Mouse (Mus musculus) embryonic facial prominence, embryonic 14.5 days (tissue): ENCODE data around the gene Cpvl. TPM values are rescaled to one million over a fixed set of nuclear protein-coding genes. Genes with fewer than 3 reads are reported as not detected.

ENCODE experiments used
- ATAC-seq: fragments of 200-750 bp; cut with Nextera tagmentation; 2 replicates; pipeline ENCODE4 v1.8.0; 2017; ENCODE audit warnings: low read depth, moderate number of reproducible peaks, moderate TSS enrichment
- DNase-seq: peaks from one replicate; pipeline ENCODE4 v3.0.0-alpha.2; 2015; ENCODE audit warnings: low spot score
- H3K27ac ChIP-seq: fragments of 300-500 bp; sonication (generic); replicated peaks from 2 replicates; pipeline ENCODE4 v1.5.1; 2014; ENCODE audit warnings: low read depth, mild to moderate bottlenecking, low read length, moderate library complexity
- H3K27me3 ChIP-seq: fragments of 300-500 bp; sonication (generic); replicated peaks from 2 replicates; pipeline ENCODE4 v1.6.1; 2014; ENCODE audit warnings: low read length; ENCODE audit not compliant: control insufficient read depth, insufficient read depth
- H3K36me3 ChIP-seq: fragments of 300-500 bp; sonication (generic); 2 replicates; pipeline ENCODE4 v1.6.1; 2014; ENCODE audit warnings: low read length, mixed read lengths; ENCODE audit not compliant: control insufficient read depth, insufficient read depth
- H3K4me1 ChIP-seq: fragments of 300-500 bp; sonication (generic); 2 replicates; pipeline ENCODE4 v1.6.1; 2014; ENCODE audit warnings: antibody characterized with exemption, low read length; ENCODE audit not compliant: control insufficient read depth, insufficient read depth
- H3K4me2 ChIP-seq: fragments of 300-500 bp; sonication (generic); 2 replicates; pipeline ENCODE4 v1.6.1; 2014; ENCODE audit warnings: low read depth, mild to moderate bottlenecking, low read length, moderate library complexity, mixed read lengths
- H3K4me3 ChIP-seq: fragments of 300-500 bp; sonication (generic); 2 replicates; pipeline ENCODE4 v1.5.1; 2014; ENCODE audit warnings: low read depth, mild to moderate bottlenecking, low read length
- H3K9ac ChIP-seq: fragments of 300-500 bp; sonication (generic); 2 replicates; pipeline ENCODE4 v1.6.1; 2014; ENCODE audit warnings: low read depth, mild to moderate bottlenecking, low read length, moderate library complexity, mixed read lengths
- H3K9me3 ChIP-seq: fragments of 300-500 bp; sonication (generic); 2 replicates; pipeline ENCODE4 v1.6.1; 2016; ENCODE audit warnings: low read length; ENCODE audit not compliant: control insufficient read depth
- WGBS: fragments of 180-500 bp; shearing (Covaris S2); extraction: QIAGEN DNeasy Blood & Tissue Kit; methylation state at CpG from one replicate; pipeline ENCODE4 v1.1.7; 2014; 5-methylcytosine and 5-hydroxymethylcytosine counted together
- polyA plus RNA-seq: library from polyadenylated mRNA; unstranded; fragments of >200 nt; fragmentation: Nextera tagmentation; extraction: Ambion mirVana; gene quantifications from 2 replicates; pipeline ENCODE4 v1.2.1, GENCODE M21; 2014

The Cpvl gene
- polyA plus RNA-seq, 1 experiment from 2014 or later, result not detected

DNA sequence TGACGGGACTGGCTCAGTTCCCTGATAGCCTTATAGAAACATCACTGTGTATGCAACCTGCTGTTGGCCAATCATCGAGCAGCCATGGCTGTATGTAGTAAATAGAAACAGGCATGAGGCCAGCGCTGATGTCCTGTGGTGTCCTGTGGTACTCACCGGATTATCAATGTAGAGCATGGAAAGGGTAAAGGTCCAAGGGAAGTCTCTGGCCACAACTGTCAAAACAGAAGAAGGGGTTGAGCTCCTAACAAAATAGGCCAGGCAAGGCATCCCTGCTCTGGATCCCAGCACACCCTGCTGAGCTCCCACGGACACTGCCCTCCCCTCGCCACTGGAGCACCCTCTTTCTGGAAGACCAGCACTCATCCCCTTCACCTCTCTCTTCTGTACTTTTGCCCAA, 25.1 kb downstream of the Cpvl start:
- no peak overlapping the region for H3K4me3 ChIP-seq
- no peaks in the 10 kb centered on the region for H3K36me3 ChIP-seq
- 87% methylated on average over 6 of the region's 6 CpGs for WGBS
- ATAC-seq (no peak), DNase-seq (no peak)
- H3K27ac ChIP-seq, result no peak overlapping the region
- H3K4me2 ChIP-seq, result no peak overlapping the region
- no peaks in the 10 kb centered on the region for H3K27me3 ChIP-seq
- no peaks in the 10 kb centered on the region for H3K9me3 ChIP-seq
- H3K4me1 ChIP-seq, result peaks cover 32% of the 10 kb centered on the region
- no peak overlapping the region for H3K9ac ChIP-seq

GRCm38 (mm10) chr6:53951421-53951820, 27.1 kb downstream of the Cpvl start:
- Histone ChIP-seq H3K9ac (no peak overlapping the region), H3K4me3 (no peak overlapping the region), H3K36me3 (no peaks in the 10 kb centered on the region), H3K4me1 (peaks cover 32% of the 10 kb centered on the region), H3K27ac (peak overlapping the region; percentile 73), H3K27me3 (no peaks in the 10 kb centered on the region), H3K4me2 (no peak overlapping the region), H3K9me3 (no peaks in the 10 kb centered on the region)
- 51% methylated on average over 4 of the region's 4 CpGs for WGBS
- DNase-seq (no peak), ATAC-seq (no peak)

- 16% methylated on average over 9 of the region's 9 CpGs for WGBS
- peaks cover 32% of the 10 kb centered on the region for H3K4me1 ChIP-seq
- ATAC-seq (no peak), DNase-seq (peak; percentile 76)
- H3K4me2 ChIP-seq, result no peak overlapping the region
- no peaks in the 10 kb centered on the region for H3K27me3 ChIP-seq
- H3K4me3 ChIP-seq, result no peak overlapping the region
- peak overlapping the region; percentile 73 for H3K27ac ChIP-seq
- H3K9ac ChIP-seq, result no peak overlapping the region
- no peaks in the 10 kb centered on the region for H3K36me3 ChIP-seq
- no peaks in the 10 kb centered on the region for H3K9me3 ChIP-seq
Measured at GRCm38 (mm10) chr6:53950876-53951275, 27.6 kb downstream of the Cpvl start.

- no peak overlapping the region for H3K9ac ChIP-seq
- 25% methylated on average over 4 of the region's 4 CpGs for WGBS
- no peaks in the 10 kb centered on the region for H3K9me3 ChIP-seq
- no peak overlapping the region for H3K4me3 ChIP-seq
- H3K4me2 ChIP-seq, result no peak overlapping the region
- DNase-seq (no peak), ATAC-seq (no peak)
- H3K27ac ChIP-seq, result no peak overlapping the region
- H3K4me1 ChIP-seq, result peaks cover 39% of the 10 kb centered on the region
- H3K27me3 ChIP-seq, result no peaks in the 10 kb centered on the region
- no peaks in the 10 kb centered on the region for H3K36me3 ChIP-seq
Measured at GRCm38 (mm10) chr6:53948388-53949035, 30.0 kb downstream of the Cpvl start.

GRCm38 (mm10) chr6:53944887-53945286, 33.6 kb downstream of the Cpvl start:
- WGBS, result 63% methylated on average over 5 of the region's 5 CpGs
- no peaks in the 10 kb centered on the region for H3K36me3 ChIP-seq
- H3K9me3 ChIP-seq, result no peaks in the 10 kb centered on the region
- DNase-seq (no peak), ATAC-seq (no peak)
- H3K9ac ChIP-seq, result no peak overlapping the region
- no peak overlapping the region for H3K4me2 ChIP-seq
- H3K27me3 ChIP-seq, result no peaks in the 10 kb centered on the region
- H3K4me3 ChIP-seq, result no peak overlapping the region
- H3K4me1 ChIP-seq, result peaks cover 43% of the 10 kb centered on the region
- H3K27ac ChIP-seq, result no peak overlapping the region

GRCm38 (mm10) chr6:53944417-53944816, 34.1 kb downstream of the Cpvl start:
- H3K36me3 ChIP-seq, result no peaks in the 10 kb centered on the region
- H3K4me2 ChIP-seq, result no peak overlapping the region
- no peaks in the 10 kb centered on the region for H3K9me3 ChIP-seq
- no peak overlapping the region for H3K9ac ChIP-seq
- no peak for DNase-seq
- H3K4me3 ChIP-seq, result no peak overlapping the region
- ATAC-seq, result no peak
- H3K4me1 ChIP-seq, result peaks cover 40% of the 10 kb centered on the region
- H3K27me3 ChIP-seq, result no peaks in the 10 kb centered on the region
- no peak overlapping the region for H3K27ac ChIP-seq
- 54% methylated on average over 3 of the region's 3 CpGs for WGBS

DNA sequence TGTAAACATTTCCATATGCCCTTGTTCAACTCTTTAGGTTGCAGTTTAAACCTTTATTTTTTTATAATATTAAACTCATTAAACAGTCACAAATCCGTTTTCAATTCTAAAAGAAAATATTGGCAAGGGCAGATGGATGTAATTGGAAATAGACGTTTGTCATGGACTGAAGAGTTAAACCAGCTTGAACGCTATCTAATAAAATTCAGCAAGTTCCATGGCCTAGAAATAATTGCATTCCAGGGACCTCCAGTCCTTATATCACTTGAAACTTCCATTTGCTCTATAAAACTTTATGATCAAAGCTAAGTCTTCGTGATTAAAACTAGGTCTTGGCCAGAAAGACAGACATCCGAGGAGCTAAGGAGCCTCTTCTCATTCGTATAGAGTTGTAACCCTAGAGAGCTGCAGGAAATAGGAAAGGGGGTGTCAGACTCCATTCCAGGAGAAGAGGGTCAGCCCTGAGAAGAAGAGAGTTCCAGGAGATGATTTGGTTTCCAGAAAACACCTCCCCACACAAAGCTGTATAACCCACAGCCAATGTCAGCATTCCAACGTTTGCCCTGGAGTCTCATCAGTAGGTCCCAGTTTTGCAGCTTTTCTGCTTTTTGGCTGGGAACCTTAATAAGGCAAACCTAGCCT, 36.2 kb downstream of the Cpvl start:
- H3K4me3 ChIP-seq, result no peak overlapping the region
- H3K4me1 ChIP-seq, result peaks cover 37% of the 10 kb centered on the region
- WGBS, result 46% methylated on average over 7 of the region's 7 CpGs
- no peak overlapping the region for H3K9ac ChIP-seq
- ATAC-seq (peak; percentile 57; the same call in 1 of the 2 replicates), DNase-seq (no peak)
- no peaks in the 10 kb centered on the region for H3K27me3 ChIP-seq
- H3K4me2 ChIP-seq, result no peak overlapping the region
- H3K9me3 ChIP-seq, result no peaks in the 10 kb centered on the region
- H3K36me3 ChIP-seq, result no peaks in the 10 kb centered on the region
- H3K27ac ChIP-seq, result no peak overlapping the region

GRCm38 (mm10) chr6:53939752-53940151, 38.7 kb downstream of the Cpvl start:
- Histone ChIP-seq H3K4me1 (peaks cover 30% of the 10 kb centered on the region), H3K27me3 (no peaks in the 10 kb centered on the region), H3K9ac (no peak overlapping the region), H3K9me3 (no peaks in the 10 kb centered on the region), H3K4me2 (no peak overlapping the region), H3K36me3 (no peaks in the 10 kb centered on the region), H3K4me3 (no peak overlapping the region), H3K27ac (no peak overlapping the region)
- no peak for ATAC-seq
- DNase-seq, result peak; percentile 64
- 39% methylated on average over 8 of the region's 8 CpGs for WGBS

DNA sequence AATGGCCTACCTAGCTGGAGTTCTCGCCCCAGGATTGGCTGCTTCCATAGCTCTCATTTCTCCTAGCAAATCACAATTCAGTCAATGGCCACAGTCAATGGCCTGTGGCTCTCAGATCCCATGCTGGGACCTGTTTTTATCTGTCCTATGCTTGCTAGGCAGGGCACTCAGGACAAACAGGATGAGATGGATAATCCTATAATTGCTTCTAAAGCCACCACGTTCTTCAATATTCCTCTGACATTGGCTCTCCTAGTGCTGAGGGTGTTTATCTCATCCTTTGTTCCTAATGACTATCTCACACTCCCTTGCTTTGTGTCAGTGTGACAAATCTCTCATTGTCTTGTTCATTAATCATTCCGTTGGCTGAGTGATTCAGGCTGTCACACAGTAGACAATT, 39.5 kb downstream of the Cpvl start:
- H3K9ac ChIP-seq, result no peak overlapping the region
- 50% methylated on average over 3 of the region's 3 CpGs for WGBS

More for the DNA sequence above, 39.5 kb downstream of the Cpvl start:
- no peak for DNase-seq
- Histone ChIP-seq H3K4me2 (no peak overlapping the region), H3K9me3 (no peaks in the 10 kb centered on the region), H3K27me3 (no peaks in the 10 kb centered on the region), H3K4me3 (no peak overlapping the region), H3K4me1 (peaks cover 25% of the 10 kb centered on the region), H3K27ac (no peak overlapping the region), H3K36me3 (no peaks in the 10 kb centered on the region)
- no peak for ATAC-seq
